Mouse (Mus musculus): ENCODE measurements around the gene Hacl1.

The Hacl1 gene

DNA sequence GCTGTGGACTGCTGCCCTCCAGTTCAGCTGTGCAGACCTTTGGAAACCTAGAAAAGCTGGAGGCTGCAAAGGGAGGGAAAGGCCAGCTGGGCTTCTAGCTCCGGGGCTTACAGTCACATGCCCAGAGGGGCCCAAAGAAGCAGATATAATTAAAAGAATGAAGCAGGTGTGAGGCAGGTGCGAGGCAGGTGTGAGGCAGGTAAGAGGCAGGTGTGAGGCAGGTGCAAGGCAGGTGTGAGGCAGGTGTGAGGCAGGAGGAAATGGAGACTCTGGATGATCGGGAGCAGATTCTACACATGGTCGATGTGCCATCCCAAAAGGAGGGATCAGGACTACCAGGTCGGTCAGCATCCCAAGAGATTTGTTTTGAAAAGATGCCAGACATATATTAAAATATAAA is 69.7 kb downstream of the Hacl1 start:
- DNase-seq = no peak

DNA sequence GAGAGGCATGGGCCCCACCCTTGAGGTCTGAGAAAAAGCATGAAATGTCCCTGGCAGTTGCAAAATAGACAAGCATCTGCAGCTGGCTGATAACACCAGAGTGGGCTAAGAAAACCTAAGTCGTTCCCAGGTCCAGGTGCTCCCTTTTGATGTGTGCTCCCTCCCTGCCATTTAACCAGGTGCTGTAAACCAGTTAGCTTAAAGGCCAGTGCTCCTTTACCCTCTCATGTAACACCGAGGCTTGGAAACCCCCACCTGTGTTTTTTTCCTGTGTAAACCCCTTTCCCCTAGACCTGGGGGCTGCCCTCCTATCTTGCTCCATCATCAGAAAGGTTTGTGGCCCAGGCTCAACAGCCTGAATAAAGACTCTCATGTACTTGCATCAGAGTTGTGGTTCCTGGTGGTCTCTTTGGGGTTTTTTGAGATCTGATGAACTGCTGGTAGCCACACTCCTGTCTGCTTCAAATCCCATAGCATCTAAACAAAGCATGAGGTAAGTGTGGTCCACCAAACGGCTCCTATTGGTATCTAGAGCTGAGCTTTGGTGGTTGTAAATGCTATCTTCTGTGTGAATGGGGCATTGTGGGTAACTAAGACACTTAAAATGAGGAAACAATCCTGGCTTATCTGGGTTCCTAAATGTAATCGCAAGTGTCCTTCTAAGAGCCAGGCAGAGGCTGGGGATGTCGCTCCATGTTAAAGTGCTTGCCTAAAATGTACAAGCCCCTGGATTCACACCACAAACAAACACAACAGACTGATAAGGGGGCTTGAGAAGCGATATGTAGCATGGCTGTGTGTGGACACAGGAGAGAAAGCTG is 70.7 kb downstream of the Hacl1 start:
- DNase-seq = no peak

DNA sequence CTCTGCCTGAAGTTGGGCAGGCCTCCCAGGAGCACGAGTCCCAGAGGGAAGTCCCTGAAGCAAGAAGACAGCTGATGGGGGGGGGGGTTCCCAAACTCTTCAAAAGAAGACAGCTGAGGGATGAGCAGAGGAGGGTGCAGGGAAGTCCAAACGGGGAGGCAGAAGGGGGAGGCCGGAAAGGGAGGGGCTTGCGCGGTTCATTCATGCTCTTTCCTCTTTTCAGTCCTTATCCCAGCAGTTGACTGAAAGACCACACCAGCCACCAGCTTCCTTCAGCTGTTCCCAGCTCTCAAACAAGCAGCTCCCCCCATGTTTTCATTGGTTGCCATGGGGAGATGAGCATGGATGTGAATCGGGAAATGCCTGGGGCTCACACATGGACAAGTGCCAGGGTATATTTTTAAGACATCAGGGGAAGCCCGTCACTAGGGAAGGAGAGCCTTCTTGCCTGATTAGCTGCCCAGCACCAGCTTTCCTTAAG is 71.9 kb downstream of the Hacl1 start:
- no peak for DNase-seq

DNA sequence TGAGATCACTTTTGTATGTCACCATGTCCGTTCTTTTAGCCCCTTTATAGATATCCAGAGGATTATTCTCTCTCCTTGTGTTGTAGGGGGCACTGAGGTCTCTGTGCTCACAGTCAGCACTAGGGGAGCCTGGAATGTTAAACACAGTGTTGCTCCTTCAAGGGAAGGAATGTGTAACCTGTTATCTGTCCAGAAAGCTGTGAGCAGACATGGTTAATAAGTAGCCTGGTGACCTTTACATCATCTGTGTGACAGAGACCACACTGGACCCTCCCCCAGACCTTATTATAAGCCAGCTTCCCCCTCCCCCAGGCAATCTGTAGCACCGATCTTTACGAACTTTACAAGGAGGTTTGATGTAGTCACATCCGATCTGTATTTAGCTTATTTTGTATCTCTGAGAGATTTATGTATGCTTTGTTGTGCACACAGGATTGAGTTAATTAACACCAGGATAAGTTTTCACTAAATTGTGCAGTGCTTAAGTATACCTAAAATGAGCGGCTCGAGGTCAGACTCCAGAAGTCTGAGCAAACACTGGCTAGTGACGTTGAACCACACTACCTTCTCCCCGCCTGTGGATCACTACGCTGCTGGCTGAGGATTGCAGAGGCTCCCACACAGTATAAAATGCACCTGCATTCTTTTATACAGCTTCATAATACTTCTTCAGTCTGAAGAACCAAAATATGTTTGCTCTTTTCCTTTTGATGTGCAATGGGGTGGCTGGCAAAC is 75.4 kb downstream of the Hacl1 start:
- DNase-seq = no peak

DNA sequence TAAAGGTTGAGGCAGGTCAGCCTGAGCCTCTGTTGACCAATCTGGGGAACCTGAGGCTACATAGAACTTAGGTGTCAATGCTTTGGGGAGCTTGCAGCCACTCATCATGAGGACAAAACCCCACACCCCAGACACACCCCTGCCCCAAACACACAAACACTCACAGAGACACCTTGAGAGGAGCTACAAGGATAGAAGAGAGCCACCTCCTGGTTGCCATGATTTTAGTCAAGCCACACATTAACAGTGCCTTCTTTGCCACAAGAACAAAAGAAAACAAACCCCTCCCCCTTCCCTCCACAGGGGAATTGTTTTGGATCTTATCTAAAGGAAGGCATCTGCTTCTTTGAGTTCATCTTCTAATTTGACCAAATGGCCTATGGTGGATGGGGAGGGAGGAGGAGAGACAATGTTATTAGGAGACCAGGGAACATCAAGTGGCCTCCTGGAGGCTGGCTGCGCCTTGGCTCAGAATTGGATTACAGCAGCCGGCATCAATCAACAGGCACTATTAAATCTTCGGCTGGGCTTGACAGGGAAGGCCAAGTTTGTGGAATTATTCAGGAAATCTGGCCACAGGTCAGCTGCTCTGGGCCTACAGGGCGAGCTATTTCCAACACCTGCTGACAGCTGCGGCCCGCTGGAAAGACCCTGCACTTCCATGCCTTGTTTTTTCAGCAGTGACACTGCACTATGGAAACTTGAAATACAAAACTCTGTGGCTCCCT is 76.5 kb downstream of the Hacl1 start:
- DNase-seq = no peak

DNA sequence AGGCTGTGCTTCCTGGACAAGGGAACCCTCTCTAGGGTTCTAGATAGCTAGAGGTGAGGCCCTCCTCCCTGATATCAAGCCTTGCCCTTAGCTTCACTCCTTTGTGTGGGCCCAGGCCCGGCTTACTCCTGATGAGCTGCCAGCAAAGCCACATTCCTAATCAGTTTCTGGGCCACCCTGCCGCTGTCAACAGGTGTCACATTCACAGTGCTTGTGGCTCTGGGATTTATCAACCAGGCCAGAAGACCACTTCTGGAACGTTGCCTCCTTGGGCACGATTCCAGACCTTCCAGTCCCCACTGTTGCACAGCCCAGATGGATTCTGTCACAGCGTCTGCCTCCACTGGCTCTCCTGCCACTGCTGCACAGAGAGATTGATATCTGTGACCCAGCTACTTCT is 80.2 kb downstream of the Hacl1 start:
- no peak for DNase-seq

DNA sequence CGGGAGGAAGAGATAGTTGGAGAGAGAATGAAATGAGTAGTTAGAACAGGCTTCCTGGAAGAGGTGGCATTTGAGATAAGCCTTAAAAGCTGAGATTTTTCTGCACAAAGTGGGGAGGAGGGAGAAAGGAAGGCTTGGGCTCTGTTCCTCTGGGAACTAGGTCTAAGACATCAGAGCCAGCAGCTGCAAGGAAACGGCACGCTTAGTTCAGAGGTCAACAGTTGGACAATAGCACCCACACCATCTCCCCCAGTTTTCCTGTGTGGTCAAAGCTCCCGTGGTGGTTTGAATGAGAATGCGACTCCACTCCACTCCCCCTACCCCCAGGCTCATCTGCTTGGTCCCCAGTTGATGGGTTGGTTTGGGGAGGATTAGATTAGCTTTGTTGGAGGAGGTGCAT is 81.9 kb downstream of the Hacl1 start:
- no peak for DNase-seq

DNA sequence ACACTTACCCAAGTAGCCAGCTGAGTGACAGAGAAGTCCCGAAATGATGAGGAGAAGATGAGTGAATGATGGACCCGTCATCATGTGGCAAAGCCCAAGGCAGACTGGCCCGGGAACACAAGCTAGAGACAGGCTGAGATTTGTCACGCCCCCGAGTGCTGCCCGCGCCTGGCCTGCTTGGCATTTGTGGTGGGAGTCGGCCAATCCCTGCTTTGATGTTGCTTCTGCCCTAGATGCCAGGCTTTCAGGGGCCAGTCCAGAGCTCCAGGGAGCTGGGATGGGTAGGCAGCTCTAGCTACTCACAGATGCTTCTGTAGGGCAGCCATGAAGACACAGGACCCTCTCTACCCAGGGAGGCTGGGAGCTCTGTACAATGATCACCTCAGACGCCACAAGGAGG is 83.3 kb downstream of the Hacl1 start:
- no peak for DNase-seq

DNA sequence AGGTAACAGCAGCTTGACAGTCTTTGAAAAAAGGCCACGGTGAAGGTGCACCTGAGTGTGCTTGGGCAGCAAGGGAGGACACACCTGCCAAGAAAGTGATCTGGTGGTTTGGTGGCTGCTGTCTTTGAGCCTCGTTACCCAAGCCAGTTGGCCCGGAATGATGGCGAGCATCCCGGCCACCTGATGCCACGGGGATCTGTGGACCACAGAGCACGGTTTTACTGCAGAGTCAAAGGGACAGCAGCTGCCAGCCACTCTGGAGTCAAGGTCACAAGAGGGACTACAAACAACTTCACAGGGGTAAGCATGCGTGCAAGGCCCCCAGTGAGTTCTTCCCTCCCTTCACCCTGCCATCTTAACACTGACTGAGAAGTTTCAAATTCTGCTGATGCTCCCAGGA is 83.8 kb downstream of the Hacl1 start:
- no peak for DNase-seq

DNA sequence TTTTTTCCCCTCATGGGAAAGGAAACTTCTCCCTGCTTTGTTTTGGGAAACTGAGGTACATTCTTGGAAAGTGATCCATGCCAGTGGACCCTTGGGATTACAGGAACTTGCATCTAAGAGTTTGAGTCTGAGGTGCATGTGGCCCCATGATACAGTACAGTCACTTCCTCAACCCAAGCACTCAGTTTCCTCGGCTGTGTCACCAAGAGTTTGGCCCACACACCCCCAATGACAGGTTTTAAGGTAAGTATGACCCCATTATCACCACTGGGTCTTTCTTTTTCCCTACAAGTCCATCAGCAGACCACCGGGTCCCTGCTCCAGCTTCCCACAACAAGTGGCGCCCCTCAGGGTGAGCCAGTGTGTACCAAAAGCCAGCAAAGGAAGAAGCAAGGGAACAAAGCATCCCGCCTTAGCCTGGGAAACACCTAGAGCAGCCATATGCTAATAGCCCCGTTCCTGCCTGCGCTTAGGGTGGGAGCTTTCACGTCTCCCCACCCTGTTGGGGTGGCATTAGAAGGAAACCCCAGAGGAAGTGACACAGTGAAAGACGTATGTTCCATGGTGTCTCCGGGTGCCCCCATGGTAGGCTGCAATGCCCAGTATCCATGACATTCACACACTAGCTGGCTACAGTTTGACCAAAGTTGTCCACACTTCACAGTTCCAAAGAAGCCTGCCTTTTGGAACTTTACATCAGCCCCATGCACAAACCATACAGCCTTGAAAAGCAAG is 84.4 kb downstream of the Hacl1 start:
- no peak for DNase-seq

DNA sequence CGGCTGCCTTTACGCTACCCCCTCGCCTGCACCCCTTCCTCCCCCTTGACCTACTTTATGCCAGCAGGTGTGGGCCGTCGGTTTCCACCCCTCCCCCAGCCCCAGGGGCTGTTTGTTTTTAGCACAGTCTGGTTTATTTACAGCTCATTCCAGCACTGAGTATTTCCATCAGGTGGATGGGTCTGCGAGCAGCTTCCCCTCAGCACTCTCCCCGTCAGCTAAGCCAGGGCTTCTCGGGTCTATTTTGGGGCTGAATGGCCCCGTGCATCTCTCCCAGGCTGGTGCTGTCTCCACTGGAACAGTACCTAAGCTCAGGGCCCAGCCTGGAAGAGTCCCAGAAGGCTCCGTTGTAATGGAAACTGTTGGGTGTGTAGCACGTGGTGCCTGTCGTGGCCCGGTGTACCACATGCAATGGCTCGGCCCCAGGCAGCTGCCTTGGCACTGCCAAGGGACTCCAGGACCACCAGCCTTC is 85.1 kb downstream of the Hacl1 start:
- DNase-seq = no peak

DNA sequence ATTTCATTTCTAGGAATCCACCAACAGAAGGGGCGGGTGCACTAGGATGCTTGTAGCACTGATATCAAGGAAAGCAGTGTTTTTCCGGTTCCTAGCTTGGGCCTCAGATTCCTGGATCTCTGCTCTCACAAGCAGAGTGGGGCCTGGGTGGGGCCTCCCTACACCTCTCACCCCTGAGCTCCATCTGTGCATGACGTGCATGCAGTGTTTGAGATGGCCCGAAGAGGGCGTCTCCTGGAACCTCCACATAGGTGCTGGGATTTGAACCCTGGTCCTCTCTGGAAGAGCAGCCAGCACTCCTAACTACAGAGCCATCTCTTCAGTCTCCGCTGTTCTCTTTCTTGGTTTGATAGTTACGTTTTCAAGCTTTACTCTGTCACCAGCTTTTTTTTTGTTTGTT is 86.1 kb downstream of the Hacl1 start:
- DNase-seq = no peak

Data from right cerebral cortex, postnatal 4 days (tissue).